Mouse (Mus musculus) stomach, embryonic 14.5 days (tissue): ENCODE results near the gene Rsl1d1. TPM values are rescaled to one million over a fixed set of nuclear protein-coding genes. Genes with fewer than 3 reads are reported as not detected.

Experiments
- microRNA-seq: library from miRNA; unstranded; fragments of <30 nt; microRNA quantifications from one replicate; pipeline ENCODE4, GENCODE M21; 2016
- polyA plus RNA-seq: library from polyadenylated mRNA; unstranded; fragments of >200 nt; fragmentation: Nextera tagmentation; extraction: Ambion mirVana; gene quantifications from 2 replicates; pipeline ENCODE4 v1.2.1, GENCODE M21; 2014

The Rsl1d1 gene
- polyA plus RNA-seq, 1 experiment from 2014 or later: 181 TPM

Small RNA genes lying within 50 kb of the gene (microRNA-seq; reads per million reads assigned to microRNA genes)
- gene Gm23935: 41.4 reads per million, percentile 37 among the genes with 10 or more reads in this experiment

Other genes with a start within 250 kb of the Rsl1d1 start
- 45.7 and 49.9 TPM in 2 replicates for gene Snn, start 142.4 kb downstream of the Rsl1d1 start, polyA plus RNA-seq
- 105 and 107 TPM in 2 replicates for gene Litaf, start 137.2 kb downstream of the Rsl1d1 start, polyA plus RNA-seq
- gene Txndc11, start 68.7 kb downstream of the Rsl1d1 start, polyA plus RNA-seq: 35.1 and 36.1 TPM in 2 replicates
- 113 and 116 TPM in 2 replicates for gene Zc3h7a, start 26.9 kb downstream of the Rsl1d1 start, polyA plus RNA-seq
- 79.1 and 79.8 TPM in 2 replicates for gene Gspt1, start 51.0 kb upstream of the Rsl1d1 start, polyA plus RNA-seq
- gene Tnfrsf17, start 110.5 kb upstream of the Rsl1d1 start, polyA plus RNA-seq: not detected in 2 replicates
- gene Snx29, start 119.6 kb upstream of the Rsl1d1 start, polyA plus RNA-seq: 13.6 TPM in 2 replicates